Mouse (Mus musculus): ENCODE measurements around the gene Nfe2l1. TPM values are rescaled to one million over a fixed set of nuclear protein-coding genes. Genes with fewer than 3 reads are reported as not detected.
"Not testable (repeated sequence)": the region's sequence is repeated elsewhere in the genome, so short reads cannot be mapped to it uniquely, and the experiment has no call there.

Gene Nfe2l1
- polyA plus RNA-seq, 1 experiment from 2014 or later = 51.8 TPM

- TF ChIP-seq CTCF (IDR thresholded peaks at IDR 0.05) (no peak), EP300 (IDR thresholded peaks at IDR 0.05) (no peak)
- DNase-seq (ENCODE audit: low spot score) = peak; percentile 61
- WGBS = 2% methylated on average over 38 of the region's 60 CpGs
These were observed 20.1 kb upstream of the Nfe2l1 start, which contains the start of gene Copz2 for GRCm38 (mm10) chr11:96849681-96850467. Gene Copz2, plus strand, starts transcription at chr11:96849870.

GRCm38 (mm10) chr11:96849145-96849544 lies 19.4 kb upstream of the Nfe2l1 start:
- not testable (repeated sequence) for H3K27ac ChIP-seq (ENCODE audit: low read length); H3K36me3 ChIP-seq (ENCODE audit: insufficient read depth, low read length); H3K4me1 ChIP-seq (ENCODE audit: insufficient read depth, low read depth, low read length); ATAC-seq; DNase-seq (ENCODE audit: low spot score); H3K27me3 ChIP-seq (replicated peaks; ENCODE audit: insufficient read depth, low read length); H3K9me3 ChIP-seq (ENCODE audit: low read length)
- H3K4me2 ChIP-seq (replicated peaks; ENCODE audit: low read depth, low read length) = peak overlapping the region; percentile 87
- 60% methylated on average over 5 of the region's 5 CpGs for WGBS
- peak overlapping the region; percentile 26; the same call in 1 of the 2 replicates for H3K9ac ChIP-seq (replicated peaks; ENCODE audit: low read depth)
- peak overlapping the region; percentile 65 for H3K4me3 ChIP-seq (ENCODE audit: low read depth, low read length)

More at GRCm38 (mm10) chr11:96849681-96850467, 20.1 kb upstream of the Nfe2l1 start, which contains the start of gene Copz2:
- Histone ChIP-seq H3K36me3 (ENCODE audit: insufficient read depth, low read length) (no peaks in the 10 kb centered on the region), H3K27me3 (replicated peaks; ENCODE audit: insufficient read depth, low read length) (no peaks in the 10 kb centered on the region), H3K27ac (ENCODE audit: low read length) (no peak within 1 kb of the TSS), H3K4me1 (ENCODE audit: insufficient read depth, low read depth, low read length) (no peaks in the 10 kb centered on the region), H3K4me2 (replicated peaks; ENCODE audit: low read depth, low read length) (peak within 1 kb of the TSS; percentile 87), H3K9me3 (ENCODE audit: low read length) (no peaks in the 10 kb centered on the region), H3K4me3 (ENCODE audit: low read depth, low read length) (peak within 1 kb of the TSS; percentile 65), H3K9ac (replicated peaks; ENCODE audit: low read depth) (peak within 1 kb of the TSS; percentile 26)
- peak; percentile 89 for ATAC-seq

- DNase-seq (ENCODE audit: low spot score) = no peak
- H3K27ac ChIP-seq (ENCODE audit: low read length) = no peak overlapping the region
- H3K4me2 ChIP-seq (replicated peaks; ENCODE audit: low read depth, low read length) = no peak overlapping the region
- no peaks in the 10 kb centered on the region for H3K4me1 ChIP-seq (ENCODE audit: insufficient read depth, low read depth, low read length)
- no peak overlapping the region for H3K4me3 ChIP-seq (ENCODE audit: low read depth, low read length)
- no peak overlapping the region for H3K9ac ChIP-seq (replicated peaks; ENCODE audit: low read depth)
- no peak for ATAC-seq
- H3K36me3 ChIP-seq (ENCODE audit: insufficient read depth, low read length) = no peaks in the 10 kb centered on the region
- no peak for TF ChIP-seq EP300 (IDR thresholded peaks at IDR 0.05)
- TF ChIP-seq CTCF (IDR thresholded peaks at IDR 0.05) = no peak
- no peaks in the 10 kb centered on the region for H3K27me3 ChIP-seq (replicated peaks; ENCODE audit: insufficient read depth, low read length)
- 62% methylated on average over 9 of the region's 9 CpGs for WGBS
- no peaks in the 10 kb centered on the region for H3K9me3 ChIP-seq (ENCODE audit: low read length)
These were observed 18.9 kb upstream of the Nfe2l1 start for GRCm38 (mm10) chr11:96848694-96849093.

GRCm38 (mm10) chr11:96847240-96847639 lies 17.5 kb upstream of the Nfe2l1 start:
- no peak overlapping the region for H3K4me2 ChIP-seq (replicated peaks; ENCODE audit: low read depth, low read length)
- no peak overlapping the region for H3K4me3 ChIP-seq (ENCODE audit: low read depth, low read length)
- no peak for ATAC-seq
- H3K36me3 ChIP-seq (ENCODE audit: insufficient read depth, low read length) = no peaks in the 10 kb centered on the region
- WGBS = 42% methylated on average over 3 of the region's 3 CpGs
- TF ChIP-seq CTCF (IDR thresholded peaks at IDR 0.05) (no peak), EP300 (IDR thresholded peaks at IDR 0.05) (no peak)
- no peak for DNase-seq (ENCODE audit: low spot score)
- H3K9me3 ChIP-seq (ENCODE audit: low read length) = no peaks in the 10 kb centered on the region
- H3K27ac ChIP-seq (ENCODE audit: low read length) = no peak overlapping the region
- no peaks in the 10 kb centered on the region for H3K4me1 ChIP-seq (ENCODE audit: insufficient read depth, low read depth, low read length)
- H3K27me3 ChIP-seq (replicated peaks; ENCODE audit: insufficient read depth, low read length) = no peaks in the 10 kb centered on the region
- H3K9ac ChIP-seq (replicated peaks; ENCODE audit: low read depth) = no peak overlapping the region

GRCm38 (mm10) chr11:96843627-96844026 lies 13.9 kb upstream of the Nfe2l1 start:
- H3K4me1 ChIP-seq (ENCODE audit: insufficient read depth, low read depth, low read length) = no peaks in the 10 kb centered on the region
- H3K9me3 ChIP-seq (ENCODE audit: low read length) = no peaks in the 10 kb centered on the region
- no peak overlapping the region for H3K9ac ChIP-seq (replicated peaks; ENCODE audit: low read depth)
- H3K27me3 ChIP-seq (replicated peaks; ENCODE audit: insufficient read depth, low read length) = no peaks in the 10 kb centered on the region
- 56% methylated on average over 3 of the region's 3 CpGs for WGBS
- H3K36me3 ChIP-seq (ENCODE audit: insufficient read depth, low read length) = no peaks in the 10 kb centered on the region
- H3K27ac ChIP-seq (ENCODE audit: low read length) = no peak overlapping the region
- no peak for TF ChIP-seq CTCF (IDR thresholded peaks at IDR 0.05)
- no peak for TF ChIP-seq EP300 (IDR thresholded peaks at IDR 0.05)
- no peak overlapping the region for H3K4me2 ChIP-seq (replicated peaks; ENCODE audit: low read depth, low read length)
- no peak for ATAC-seq
- DNase-seq (ENCODE audit: low spot score) = no peak
- no peak overlapping the region for H3K4me3 ChIP-seq (ENCODE audit: low read depth, low read length)

- Histone ChIP-seq H3K4me1 (ENCODE audit: insufficient read depth, low read depth, low read length) (no peaks in the 10 kb centered on the region), H3K9me3 (ENCODE audit: low read length) (no peaks in the 10 kb centered on the region), H3K27ac (ENCODE audit: low read length) (no peak overlapping the region), H3K4me2 (replicated peaks; ENCODE audit: low read depth, low read length) (no peak overlapping the region), H3K27me3 (replicated peaks; ENCODE audit: insufficient read depth, low read length) (no peaks in the 10 kb centered on the region), H3K4me3 (ENCODE audit: low read depth, low read length) (no peak overlapping the region), H3K36me3 (ENCODE audit: insufficient read depth, low read length) (no peaks in the 10 kb centered on the region), H3K9ac (replicated peaks; ENCODE audit: low read depth) (no peak overlapping the region)
- TF ChIP-seq CTCF (IDR thresholded peaks at IDR 0.05) (no peak), EP300 (IDR thresholded peaks at IDR 0.05) (no peak)
- no peak for DNase-seq (ENCODE audit: low spot score)
- ATAC-seq = no peak
- 35% methylated on average over 8 of the region's 8 CpGs for WGBS
These were observed 10.5 kb upstream of the Nfe2l1 start for GRCm38 (mm10) chr11:96840290-96840689.
